Mouse (Mus musculus) embryo, embryonic 11 days (tissue): ENCODE measurements around the gene Usp31.
A peak's percentile ranks its signal among the peaks of the same experiment; 100 is the strongest.

Experiments used
- DNase-seq: peaks from one replicate; pipeline ENCODE4 v3.0.0-alpha.2; 2015

Gene Usp31

GRCm38 (mm10) chr7:121658866-121659265, 48.2 kb downstream of the Usp31 start:
- no peak for DNase-seq

- no peak for DNase-seq
Observed at GRCm38 (mm10) chr7:121654675-121655074, 52.4 kb downstream of the Usp31 start.

DNA sequence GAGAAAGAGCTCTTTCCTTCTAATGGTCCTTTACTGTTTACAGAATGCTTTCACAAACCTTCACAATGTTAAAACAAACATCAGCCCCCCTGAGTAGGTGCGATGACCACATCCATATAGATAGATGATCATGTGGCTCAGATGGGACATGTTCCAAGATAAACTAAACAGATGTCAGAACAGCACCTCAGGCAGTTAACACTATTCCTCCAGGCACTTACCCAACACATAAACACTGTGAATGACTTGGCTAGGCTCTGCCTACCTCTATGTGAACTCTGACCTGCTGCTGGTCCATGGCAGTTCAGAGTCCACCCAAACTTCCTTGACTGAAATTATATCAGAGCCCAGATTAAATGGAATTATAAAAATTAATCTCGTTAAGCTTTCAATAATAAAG, 54.4 kb downstream of the Usp31 start:
- no peak for DNase-seq

DNA sequence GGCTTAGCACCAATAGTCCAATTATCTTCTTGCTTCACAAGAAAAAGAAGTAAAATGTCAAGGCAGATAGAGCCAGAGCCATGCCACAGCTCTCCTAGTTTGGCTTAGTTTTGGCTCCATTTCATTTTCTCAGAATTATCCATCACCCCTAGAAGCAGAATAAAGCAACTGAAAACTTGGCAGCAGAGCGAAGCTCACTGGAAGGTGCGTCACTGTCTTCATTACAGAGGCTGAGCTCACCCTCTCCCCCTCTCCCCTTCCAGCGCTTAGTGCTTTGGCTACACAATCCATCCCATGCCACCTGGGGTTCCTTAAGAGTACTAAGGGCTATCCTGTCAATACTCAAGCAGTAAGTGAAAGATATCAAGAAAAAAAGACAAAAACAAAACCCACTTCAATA, 56.3 kb downstream of the Usp31 start:
- no peak for DNase-seq

GRCm38 (mm10) chr7:121640998-121641762, 65.9 kb downstream of the Usp31 start:
- peak; percentile 64 for DNase-seq

GRCm38 (mm10) chr7:121636732-121637131, 70.3 kb downstream of the Usp31 start:
- no peak for DNase-seq

GRCm38 (mm10) chr7:121634236-121634635, 72.8 kb downstream of the Usp31 start:
- no peak for DNase-seq

DNA sequence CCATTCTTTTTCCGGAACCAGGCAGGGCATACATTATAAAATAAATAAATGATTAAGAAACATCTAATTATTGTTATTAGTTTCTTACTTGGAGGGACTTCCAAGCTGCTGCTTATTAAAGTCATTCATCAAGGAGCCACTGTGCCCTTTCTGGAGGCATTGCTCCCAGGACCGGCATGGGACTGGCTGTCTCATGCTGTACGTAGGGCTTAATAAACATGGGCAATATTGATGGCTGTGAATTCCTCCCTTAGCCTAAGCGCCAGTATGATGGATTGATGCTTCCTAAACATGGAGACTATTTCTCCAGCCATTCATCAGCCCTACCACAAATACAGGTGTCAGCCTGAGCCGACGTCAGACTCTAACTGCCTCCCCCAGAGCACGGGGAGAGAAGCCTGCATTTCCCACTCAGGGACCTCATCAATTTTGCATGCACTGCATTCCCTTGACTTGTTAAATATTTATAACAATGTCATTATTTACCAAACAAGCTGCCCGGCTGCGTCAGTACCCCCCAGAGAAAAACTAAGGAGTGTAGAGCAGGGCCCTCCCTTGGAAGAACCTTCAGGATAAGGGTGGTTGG, 84.1 kb downstream of the Usp31 start:
- peak; percentile 5 for DNase-seq

GRCm38 (mm10) chr7:121622433-121622832, 84.6 kb downstream of the Usp31 start:
- DNase-seq = peak; percentile 2

DNA sequence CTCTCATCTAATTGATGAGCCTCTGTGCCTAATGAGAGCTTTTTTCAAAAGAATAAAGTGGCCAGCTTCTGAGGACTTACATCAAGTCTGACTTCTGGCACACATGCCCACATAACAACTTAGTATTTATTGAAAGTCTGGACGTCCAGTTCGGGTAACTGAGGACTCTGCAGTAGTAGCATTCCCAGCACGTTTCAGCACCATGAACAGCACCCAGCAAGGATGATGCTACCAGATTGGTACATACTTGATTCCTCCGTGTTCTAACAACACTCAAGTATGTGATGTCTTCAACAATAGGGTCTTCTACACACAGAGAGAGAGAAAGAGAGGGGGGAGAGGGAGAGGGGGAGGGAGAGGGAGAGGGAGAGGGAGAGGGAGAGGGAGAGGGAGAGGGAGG, 105.4 kb downstream of the Usp31 start:
- peak; percentile 72 for DNase-seq

DNA sequence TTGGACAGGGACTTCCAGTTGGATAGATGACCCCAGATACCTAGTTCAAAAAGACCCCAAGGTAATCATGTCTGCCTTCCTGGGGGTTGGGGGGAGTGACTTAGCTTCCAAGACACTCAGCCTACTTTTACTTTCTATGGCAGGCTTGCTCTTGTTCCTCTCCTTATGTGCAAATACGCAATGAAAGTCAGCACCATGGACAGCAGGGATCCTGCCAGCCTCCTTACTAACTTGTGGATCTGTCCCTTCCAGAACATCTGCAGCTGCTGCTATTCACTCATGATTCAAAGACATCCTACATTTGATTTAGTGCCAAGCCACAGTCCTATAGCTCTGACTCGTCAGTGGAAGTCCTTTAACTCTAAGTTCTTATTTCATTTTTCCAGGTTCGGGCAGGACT, 110.7 kb downstream of the Usp31 start:
- DNase-seq = peak; percentile 76

- DNase-seq = no peak
Observed at GRCm38 (mm10) chr7:121595496-121595895, 111.6 kb downstream of the Usp31 start.

GRCm38 (mm10) chr7:121595085-121595484, 112.0 kb downstream of the Usp31 start:
- DNase-seq = no peak

- no peak for DNase-seq
Observed at GRCm38 (mm10) chr7:121594623-121595022, 112.4 kb downstream of the Usp31 start.
